Mouse (Mus musculus): ENCODE results near the gene Jmjd8.

DNA sequence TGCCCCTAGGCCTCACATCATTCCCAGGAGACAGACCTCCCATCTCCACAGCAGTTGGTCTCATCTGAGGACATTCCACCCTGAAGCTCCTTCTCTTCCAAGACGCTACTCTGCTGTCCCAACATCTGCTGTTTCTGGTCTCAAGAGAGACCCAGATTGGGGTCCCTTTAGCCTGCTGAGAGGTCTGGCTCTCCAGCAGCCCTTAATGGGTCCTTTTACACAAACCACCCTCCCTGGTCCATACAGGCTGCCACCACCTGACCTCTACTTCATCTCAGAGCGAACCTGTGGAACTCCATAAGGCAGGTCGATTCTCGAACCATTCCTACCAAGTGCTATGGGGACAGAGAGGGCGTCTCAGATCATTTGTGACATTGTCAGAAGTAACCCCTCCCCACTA is 20.6 kb upstream of the Jmjd8 start:
- TF ChIP-seq CTCF (IDR thresholded peaks at IDR 0.05; ENCODE audit: control insufficient read depth, insufficient read depth, insufficient read length) (no peak), USF1 (IDR thresholded peaks at IDR 0.05; ENCODE audit: low read depth) (no peak), FOSL1 (IDR thresholded peaks at IDR 0.05; ENCODE audit: insufficient read depth, low read length, poor library complexity, severe bottlenecking) (no peak), MYOG (IDR thresholded peaks at IDR 0.05; ENCODE audit: control insufficient read depth, extremely low read depth, insufficient read length) (no peak), MYOD1 (IDR thresholded peaks at IDR 0.05; ENCODE audit: control insufficient read depth, insufficient read length, low read depth) (no peak), CEBPB (IDR thresholded peaks at IDR 0.05; ENCODE audit: low read depth) (no peak)
